Mouse (Mus musculus) forebrain, postnatal 0 days (tissue): ENCODE data around the gene Plekhd1. TPM values are rescaled to one million over a fixed set of nuclear protein-coding genes. Genes with fewer than 3 reads are reported as not detected.
A peak's percentile ranks its signal among the peaks of the same experiment; 100 is the strongest.

Experiments used
- ATAC-seq: fragments of 200-750 bp; cut with Nextera tagmentation; 2 replicates; pipeline ENCODE4 v1.8.0; 2017; ENCODE audit warnings: mild to moderate bottlenecking, moderate library complexity
- DNase-seq: peaks from one replicate; pipeline ENCODE4 v3.0.0-alpha.2; 2015
- H3K27ac ChIP-seq: fragments of 300-500 bp; sonication (generic); 2 replicates; pipeline ENCODE4 v1.5.1; 2014; ENCODE audit warnings: low read depth, mild to moderate bottlenecking, antibody characterized with exemption, low read length, moderate library complexity, mixed read lengths
- H3K27me3 ChIP-seq: fragments of 300-500 bp; sonication (generic); 2 replicates; pipeline ENCODE4 v1.6.1; 2014; ENCODE audit warnings: mild to moderate bottlenecking, low read length, mixed read lengths; ENCODE audit not compliant: insufficient read depth
- H3K36me3 ChIP-seq: fragments of 300-500 bp; sonication (generic); 2 replicates; pipeline ENCODE4 v1.6.1; 2014; ENCODE audit warnings: mild to moderate bottlenecking, moderate library complexity; ENCODE audit not compliant: insufficient read depth
- H3K4me1 ChIP-seq: fragments of 300-500 bp; sonication (generic); 2 replicates; pipeline ENCODE4 v1.6.1; 2014; ENCODE audit warnings: antibody characterized with exemption; ENCODE audit not compliant: insufficient read depth
- H3K4me2 ChIP-seq: fragments of 300-500 bp; sonication (generic); 2 replicates; pipeline ENCODE4 v1.6.1; 2014; ENCODE audit warnings: low read depth, mild to moderate bottlenecking, moderate library complexity
- H3K4me3 ChIP-seq: fragments of 300-500 bp; sonication (generic); 2 replicates; pipeline ENCODE4 v1.5.1; 2014; ENCODE audit warnings: low read depth, low read length, mixed read lengths
- H3K9ac ChIP-seq: fragments of 300-500 bp; sonication (generic); 2 replicates; pipeline ENCODE4 v1.6.1; 2014; ENCODE audit warnings: mild to moderate bottlenecking
- H3K9me3 ChIP-seq: fragments of 300-500 bp; sonication (generic); 2 replicates; pipeline ENCODE4 v1.6.1; 2016; ENCODE audit warnings: low read length
- CTCF ChIP-seq: sonication (generic); IDR thresholded peaks from 2 replicates; pipeline ENCODE4 v1.5.1; 2016; ENCODE audit warnings: antibody characterized with exemption, control low read depth, low read depth
- WGBS: fragments of 180-500 bp; shearing (Covaris S2); extraction: QIAGEN DNeasy Blood & Tissue Kit; methylation state at CpG from one replicate; pipeline ENCODE4 v1.1.7; 2014; 5-methylcytosine and 5-hydroxymethylcytosine counted together
- polyA plus RNA-seq: library from polyadenylated mRNA; unstranded; fragments of >200 nt; fragmentation: Nextera tagmentation; extraction: Ambion mirVana; gene quantifications from 2 replicates; pipeline ENCODE4 v1.2.1, GENCODE M21; 2015
- total RNA-seq: library from RNA; depleted of rRNA; stranded (reverse); fragments of >200 nt; gene quantifications from 2 replicates; pipeline ENCODE4 v1.2.3, GENCODE M21; 2014

Gene Plekhd1
- total and polyA plus RNA-seq, 2 experiments from 2014 or later, result 1.1 to 1.3 TPM

GRCm38 (mm10) chr12:80695004-80695403, 2.6 kb downstream of the Plekhd1 start:
- no peak overlapping the region for H3K4me2 ChIP-seq
- no peak overlapping the region for H3K27ac ChIP-seq
- ATAC-seq (no peak), DNase-seq (no peak)
- H3K4me1 ChIP-seq, result no peaks in the 10 kb centered on the region; the same call in 1 of the 2 replicates
- H3K27me3 ChIP-seq, result peaks cover 28% of the 10 kb centered on the region
- WGBS, result 58% methylated on average over 3 of the region's 3 CpGs
- no peak overlapping the region for H3K9ac ChIP-seq
- H3K36me3 ChIP-seq, result no peaks in the 10 kb centered on the region
- no peaks in the 10 kb centered on the region for H3K9me3 ChIP-seq
- TF ChIP-seq CTCF, result no peak
- no peak overlapping the region for H3K4me3 ChIP-seq

DNA sequence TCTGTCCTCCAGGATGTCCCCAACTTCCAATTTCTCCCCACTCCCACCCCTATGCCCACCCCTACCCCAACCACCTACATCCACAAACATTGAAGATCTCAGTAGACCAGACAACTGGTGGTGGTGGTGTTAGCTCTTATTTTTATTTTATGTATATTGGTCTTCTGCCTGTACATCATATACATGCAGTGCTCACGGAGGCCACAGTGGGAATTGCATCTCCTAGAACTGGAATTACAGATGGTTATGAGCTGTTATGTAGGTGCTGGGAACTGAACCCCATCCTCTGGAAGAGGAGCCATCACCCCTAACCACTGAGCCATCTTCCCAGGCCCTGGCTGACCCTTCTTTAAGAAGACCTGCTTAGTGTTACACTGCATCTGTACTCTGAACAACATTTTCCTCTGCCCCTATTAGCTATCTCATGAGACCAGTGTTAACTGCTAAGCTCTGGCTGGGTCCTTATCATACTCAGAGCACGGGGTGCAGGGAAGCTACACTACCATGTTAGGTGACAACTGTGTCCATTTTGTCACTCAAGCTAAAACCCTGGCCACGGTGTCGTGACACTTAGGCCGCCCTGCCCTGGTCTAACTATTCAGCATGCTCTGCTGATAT, 6.2 kb downstream of the Plekhd1 start:
- no peak overlapping the region for H3K4me2 ChIP-seq
- H3K27ac ChIP-seq, result no peak overlapping the region
- H3K36me3 ChIP-seq, result no peaks in the 10 kb centered on the region
- ATAC-seq, result no peak
- no peak for DNase-seq
- WGBS, result 89% methylated on average over 5 of the region's 5 CpGs
- 0 out of 2 replicates have a peak, but pooled peaks cover 3% of the 10 kb centered on the region for H3K4me1 ChIP-seq
- no peaks in the 10 kb centered on the region for H3K9me3 ChIP-seq
- TF ChIP-seq CTCF, result 0 out of 2 replicates have a peak, but pooled peaks have one; percentile 6
- H3K27me3 ChIP-seq, result peaks cover 7% of the 10 kb centered on the region; the same call in 1 of the 2 replicates
- H3K4me3 ChIP-seq, result no peak overlapping the region
- no peak overlapping the region for H3K9ac ChIP-seq

- ATAC-seq (no peak), DNase-seq (no peak)
- Histone ChIP-seq H3K4me2 (no peak overlapping the region), H3K27ac (no peak overlapping the region), H3K4me1 (0 out of 2 replicates have a peak, but pooled peaks cover 3% of the 10 kb centered on the region), H3K36me3 (no peaks in the 10 kb centered on the region), H3K9ac (no peak overlapping the region), H3K4me3 (no peak overlapping the region), H3K9me3 (no peaks in the 10 kb centered on the region), H3K27me3 (peaks cover 5% of the 10 kb centered on the region; the same call in 1 of the 2 replicates)
- WGBS, result 69% methylated on average over 2 of the region's 2 CpGs
- TF ChIP-seq CTCF, result no peak
These were observed 6.7 kb downstream of the Plekhd1 start for GRCm38 (mm10) chr12:80699144-80699531.

GRCm38 (mm10) chr12:80701332-80701731, 8.9 kb downstream of the Plekhd1 start:
- Histone ChIP-seq H3K9ac (no peak overlapping the region), H3K4me1 (0 out of 2 replicates have a peak, but pooled peaks cover 7% of the 10 kb centered on the region), H3K36me3 (no peaks in the 10 kb centered on the region), H3K4me2 (no peak overlapping the region), H3K27me3 (no peaks in the 10 kb centered on the region), H3K4me3 (no peak overlapping the region), H3K27ac (no peak overlapping the region), H3K9me3 (no peaks in the 10 kb centered on the region)
- no peak for TF ChIP-seq CTCF
- DNase-seq, result no peak
- no peak for ATAC-seq
- WGBS, result 56% methylated on average over 7 of the region's 7 CpGs

DNA sequence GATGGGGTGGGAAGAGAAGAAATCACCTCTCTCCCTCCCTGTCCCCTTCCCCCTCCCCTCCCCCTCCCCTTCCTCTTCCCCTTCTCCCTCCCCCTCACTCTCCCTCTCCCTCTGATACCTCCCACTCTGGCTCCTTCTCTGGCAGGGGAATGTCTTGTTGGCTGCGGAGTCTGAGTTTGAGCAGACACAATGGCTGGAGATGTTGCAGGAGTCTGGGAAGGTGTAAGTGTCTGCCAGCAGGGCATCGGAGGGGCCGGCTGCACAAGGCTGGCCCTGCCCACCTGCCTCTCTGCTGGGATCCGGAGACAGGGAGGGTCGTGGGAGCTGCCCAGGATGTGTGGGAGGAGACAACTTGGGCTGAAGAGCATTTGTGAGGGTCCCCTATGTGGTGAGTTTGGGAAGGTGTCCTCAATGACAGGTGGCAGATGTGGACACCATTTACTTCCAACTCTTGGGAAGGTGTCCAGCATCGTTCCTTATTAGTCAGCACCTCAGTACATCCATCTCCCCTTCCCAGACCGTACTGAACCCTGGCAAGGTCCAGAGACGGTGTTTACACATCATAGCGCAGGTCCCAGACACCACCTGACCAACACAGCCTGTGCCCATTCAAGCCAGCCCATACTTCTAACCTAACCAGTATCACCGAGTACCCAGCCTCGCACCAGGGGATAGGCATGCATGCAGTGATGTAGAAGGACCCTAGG, 14.0 kb downstream of the Plekhd1 start:
- Histone ChIP-seq H3K9me3 (no peaks in the 10 kb centered on the region), H3K4me2 (no peak overlapping the region), H3K27ac (no peak overlapping the region), H3K4me1 (peaks cover 15% of the 10 kb centered on the region; the same call in 1 of the 2 replicates), H3K36me3 (no peaks in the 10 kb centered on the region), H3K27me3 (no peaks in the 10 kb centered on the region), H3K9ac (no peak overlapping the region), H3K4me3 (no peak overlapping the region)
- no peak for DNase-seq
- ATAC-seq, result 0 out of 2 replicates have a peak, but pooled peaks have one; percentile 28
- 45% methylated on average over 11 of the region's 11 CpGs for WGBS
- no peak for TF ChIP-seq CTCF

DNA sequence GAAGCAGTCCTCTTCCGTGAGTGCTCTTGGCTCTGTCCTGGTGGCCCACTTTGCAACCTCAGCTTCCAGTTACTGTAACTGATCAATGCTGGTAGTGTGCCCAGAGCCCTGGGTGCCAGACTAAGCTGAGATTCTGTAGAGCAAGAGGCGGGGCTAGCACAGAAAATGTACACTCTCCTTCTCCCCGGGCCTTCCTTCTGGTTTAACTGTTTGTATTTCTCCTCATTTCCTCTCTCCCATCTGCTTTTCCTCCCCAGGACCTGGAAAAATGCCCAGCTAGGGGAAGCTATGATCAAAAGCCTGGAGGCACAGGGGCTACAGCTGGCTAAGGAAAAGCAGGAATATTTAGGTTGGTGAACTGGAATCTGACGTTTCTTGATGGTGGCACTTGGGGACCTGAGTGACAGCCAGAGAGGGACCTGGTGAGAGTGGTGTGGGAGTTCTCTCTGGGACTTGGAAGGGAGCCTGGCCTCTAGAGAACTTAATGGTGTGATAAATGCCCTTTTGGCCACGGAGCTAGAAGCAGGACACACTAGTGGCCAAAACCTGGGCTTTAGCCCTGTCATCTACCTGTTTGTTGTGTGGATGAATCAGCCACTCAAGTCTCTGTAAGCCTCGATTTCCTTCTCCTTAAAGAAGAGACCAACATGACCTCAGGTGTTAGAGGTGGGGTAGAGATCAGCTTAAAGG, 14.7 kb downstream of the Plekhd1 start:
- no peak overlapping the region for H3K27ac ChIP-seq
- no peak overlapping the region for H3K4me2 ChIP-seq
- no peaks in the 10 kb centered on the region for H3K9me3 ChIP-seq
- no peaks in the 10 kb centered on the region for H3K27me3 ChIP-seq
- DNase-seq (peak; percentile 83), ATAC-seq (peak; percentile 88)
- no peak overlapping the region for H3K4me3 ChIP-seq
- WGBS, result 34% methylated on average over 6 of the region's 6 CpGs
- H3K36me3 ChIP-seq, result no peaks in the 10 kb centered on the region
- TF ChIP-seq CTCF, result no peak
- no peak overlapping the region for H3K9ac ChIP-seq
- peaks cover 13% of the 10 kb centered on the region; the same call in 1 of the 2 replicates for H3K4me1 ChIP-seq
